Comparison of ENCODE assay signal across 11 mouse cellular contexts in genomic region chr16:95152742-95153383, GRCm38 (mm10).
"Had no signal": no experiment of that assay in that cellular context is flagged by ENCODE, and none has a peak within 500 bp of the region (broad histone marks: within the 10 kb centered on the region; RNA-seq: fewer than 3 reads in every experiment).

No protein-coding gene starts in this region.

- H3K4me3 ChIP-seq: limb, embryonic 13.5 days; midbrain, embryonic 13.5 days had no signal

- H3K27me3 ChIP-seq: limb, embryonic 13.5 days; midbrain, embryonic 13.5 days had no signal

- H3K4me1 ChIP-seq: limb, embryonic 13.5 days; midbrain, embryonic 13.5 days had no signal

- ATAC-seq: midbrain, embryonic 13.5 days had no signal

- H3K9ac ChIP-seq: limb, embryonic 13.5 days; liver, embryonic 14.5 days; midbrain, embryonic 13.5 days had no signal

- DNase-seq: kidney, adult 9 months; kidney, postnatal 36 days; layer of hippocampus, postnatal 36 days; left cerebral cortex, postnatal 4 days; lung, adult 18-20 months; thymus, postnatal 14 days had no signal

- H3K27ac ChIP-seq: kidney, postnatal 0 days; limb, embryonic 13.5 days; liver, embryonic 14.5 days; midbrain, embryonic 13.5 days; stomach, postnatal 0 days had no signal

- H3K36me3 ChIP-seq: limb, embryonic 13.5 days; midbrain, embryonic 13.5 days had no signal

- H3K9me3 ChIP-seq: limb, embryonic 13.5 days; midbrain, embryonic 13.5 days had no signal

- H3K4me2 ChIP-seq: limb, embryonic 13.5 days; midbrain, embryonic 13.5 days had no signal
